Mouse (Mus musculus): Measurements from ENCODE around the gene Ascc1. TPM values are rescaled to one million over a fixed set of nuclear protein-coding genes. Genes with fewer than 3 reads are reported as not detected.

Ascc1 gene
- total RNA-seq (2023) = 26.8 TPM

GRCm38 (mm10) chr10:60002673-60003212, at the start of gene Ascc1, which contains the start of gene Anapc16:
TSS of gene Ascc1 (plus strand) at chr10:60002805.
TSS of gene Anapc16 (minus strand) at chr10:60003135.

GRCm38 (mm10) chr10:60106146-60106530, 103.5 kb downstream of the Ascc1 start, which contains the start of gene Spock2:
TSS of gene Spock2 (plus strand) at chr10:60106219.

Other genes with a start within 250 kb of the Ascc1 start
- gene Dnajb12, start 123.2 kb upstream of the Ascc1 start, total RNA-seq (2023) = 51.0 TPM
- gene Ddit4, start 51.0 kb upstream of the Ascc1 start, total RNA-seq (2023) = 14.5 TPM
- 38.7 TPM for gene Anapc16, start 330 bp downstream of the Ascc1 start, total RNA-seq (2023)
- 5.2 TPM for gene Spock2, start 103.4 kb downstream of the Ascc1 start, total RNA-seq (2023)
- gene Chst3, start 216.5 kb downstream of the Ascc1 start, total RNA-seq (2023) = 11.3 TPM

All from CD4-positive naive resting alpha-beta T cell, adult 76 days (primary cell).